Mouse (Mus musculus): ENCODE measurements at regions not wholly inside any gene's neighbourhood (a gene's known extent, or its start where the extent isn't known, plus 50 kb on each side); places are given as distances from the start of the nearest gene placed in this dataset.

DNA sequence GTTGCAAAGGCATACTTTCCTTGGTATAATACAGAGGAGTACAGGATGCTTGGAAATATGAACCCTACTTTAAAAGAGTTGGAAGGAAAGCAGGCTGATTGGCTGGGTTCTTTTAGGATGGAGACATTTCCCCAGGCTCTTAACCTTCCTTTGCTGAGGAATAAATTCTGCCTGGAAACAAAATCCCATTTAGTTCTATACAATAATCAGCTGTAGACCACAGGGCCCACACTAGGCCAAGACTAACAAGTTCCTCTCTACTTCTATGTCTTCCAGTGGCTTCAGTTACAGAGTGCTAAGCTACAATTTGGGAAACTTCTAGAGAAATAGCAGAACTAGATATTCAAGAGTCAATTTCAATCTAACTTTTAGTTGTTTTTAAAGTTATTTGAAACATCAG lies 384.6 kb upstream of the Xrcc4 start:
- TF ChIP-seq CTCF (IDR thresholded peaks at IDR 0.05; ENCODE audit: low read depth, low read length) (no peak), POLR2A (IDR thresholded peaks at IDR 0.05; ENCODE audit: insufficient read depth, low read length) (no peak), EP300 (IDR thresholded peaks at IDR 0.05; ENCODE audit: insufficient read depth, low read depth, low read length) (no peak)
